Mouse (Mus musculus) heart, adult 2 months (tissue): Measurements from ENCODE around the gene Dnajc15. TPM values are rescaled to one million over a fixed set of nuclear protein-coding genes. Genes with fewer than 3 reads are reported as not detected.

ENCODE experiments used
- DNase-seq, 2 experiments: peaks; one replicate each; pipeline ENCODE4 v3.0.0; 2021
- H3K27ac ChIP-seq: fragments of 200-600 bp; 2 replicates; pipeline ENCODE4 v1.8.1; 2022
- H3K27me3 ChIP-seq: fragments of 200-500 bp; 2 replicates; pipeline ENCODE4 v1.6.1; 2012; ENCODE audit warnings: mild to moderate bottlenecking, low read length, inconsistent platforms, mixed read lengths; ENCODE audit not compliant: control insufficient read depth, insufficient read depth
- H3K36me3 ChIP-seq: fragments of 200-500 bp; 2 replicates; pipeline ENCODE4 v1.6.1; 2012; ENCODE audit warnings: low read length, inconsistent platforms; ENCODE audit not compliant: control insufficient read depth, insufficient read depth
- H3K4me1 ChIP-seq: fragments of 200-500 bp; 2 replicates; pipeline ENCODE4 v1.6.1; 2011; ENCODE audit warnings: low read length; ENCODE audit not compliant: control insufficient read depth, insufficient read depth
- H3K4me3 ChIP-seq: fragments of 200-600 bp; 2 replicates; pipeline ENCODE4 v1.8.1; 2022
- H3K79me2 ChIP-seq: fragments of 200-500 bp; replicated peaks from 2 replicates; pipeline ENCODE4 v1.6.1; 2012; ENCODE audit warnings: mild to moderate bottlenecking, inconsistent platforms, low read length, moderate library complexity, mixed read lengths; ENCODE audit not compliant: control insufficient read depth, insufficient read depth
- H3K9ac ChIP-seq: fragments of 200-500 bp; 2 replicates; pipeline ENCODE4 v1.6.1; 2012; ENCODE audit warnings: low read depth, mild to moderate bottlenecking, control low read depth, inconsistent platforms, low read length, mixed read lengths
- CTCF ChIP-seq: fragments of 200-600 bp; IDR thresholded peaks from 2 replicates; pipeline ENCODE4 v1.8.1; 2022; ENCODE audit warnings: antibody characterized with exemption, mild to moderate bottlenecking, moderate library complexity
- EP300 ChIP-seq: fragments of 200-500 bp; IDR thresholded peaks from 2 replicates; pipeline ENCODE4 v1.6.1; 2011; ENCODE audit warnings: low read depth, low read length, control low read depth; ENCODE audit not compliant: insufficient read depth
- POLR2A ChIP-seq: fragments of 200-500 bp; IDR thresholded peaks from 2 replicates; pipeline ENCODE4 v1.6.1; 2011; ENCODE audit warnings: mild to moderate bottlenecking, low read depth, low read length, control low read depth; ENCODE audit not compliant: insufficient read depth
- WGBS: fragments of 180-500 bp; shearing (Covaris S2); methylation state at CpG from one replicate; pipeline ENCODE4 v1.1.7; 2018; 5-methylcytosine and 5-hydroxymethylcytosine counted together
- intact Hi-C: fragments of 180-260 bp; cut with DNase I; formaldehyde crosslinking; loops from one replicate; pipeline ENCODE4 v1.15.1; 2025
- polyA plus RNA-seq: library from polyadenylated mRNA; depleted of rRNA; stranded (reverse); fragments of >200 nt; gene quantifications from 2 replicates; pipeline ENCODE4 v1.2.3, GENCODE M21; 2012
- total RNA-seq, 2 experiments: library from RNA; stranded (reverse); gene quantifications; 2 replicates each; pipeline ENCODE4 v1.2.3; 2021

Dnajc15 gene
- total and polyA plus RNA-seq, 3 experiments, result 20.8 to 278 (median 243) TPM

DNA sequence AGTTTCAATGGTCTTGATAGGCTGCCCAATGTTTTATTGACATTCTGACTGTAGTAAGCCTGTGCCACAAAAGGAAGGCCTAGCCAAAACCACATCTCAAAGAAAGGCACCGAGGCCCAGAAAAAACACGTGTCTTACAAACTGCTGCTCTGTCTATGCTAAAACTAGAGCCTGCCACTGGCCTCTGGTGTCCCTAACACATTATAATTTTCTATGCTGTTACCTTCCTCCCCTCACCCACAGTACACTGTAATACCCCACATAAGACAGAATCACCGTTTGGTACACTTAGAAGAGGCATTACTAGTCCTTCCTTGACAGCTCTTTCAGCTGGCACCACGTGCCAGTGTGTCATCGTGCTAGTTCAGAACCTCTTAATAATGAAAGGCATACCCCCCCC, 7.3 kb downstream of the Dnajc15 start:
- no peaks in the 10 kb centered on the region for H3K27me3 ChIP-seq
- intact Hi-C loops, result no loop called here
- H3K4me3 ChIP-seq, result no peak overlapping the region
- WGBS, result 84% methylated on average over 5 of the region's 5 CpGs
- H3K4me1 ChIP-seq, result peaks cover 3% of the 10 kb centered on the region
- H3K27ac ChIP-seq, result no peak overlapping the region
- no peaks in the 10 kb centered on the region for H3K79me2 ChIP-seq
- peaks cover 6% of the 10 kb centered on the region for H3K36me3 ChIP-seq
- H3K9ac ChIP-seq, result no peak overlapping the region
- TF ChIP-seq CTCF (no peak), EP300 (no peak), POLR2A (no peak)
- no peak for DNase-seq

- Histone ChIP-seq H3K9ac (no peak overlapping the region), H3K4me3 (no peak overlapping the region), H3K79me2 (peaks cover 1% of the 10 kb centered on the region; the same call in 1 of the 2 replicates), H3K27me3 (no peaks in the 10 kb centered on the region), H3K36me3 (peaks cover 6% of the 10 kb centered on the region), H3K4me1 (peaks cover 3% of the 10 kb centered on the region), H3K27ac (no peak overlapping the region)
- 91% methylated on average over 6 of the region's 6 CpGs for WGBS
- no peak for TF ChIP-seq POLR2A
- TF ChIP-seq CTCF, result no peak
- TF ChIP-seq EP300, result no peak
- intact Hi-C loops, result no loop called here
- DNase-seq, result no peak
These were observed 10.4 kb downstream of the Dnajc15 start for GRCm38 (mm10) chr14:77864510-77864909.

- 68% methylated on average over 3 of the region's 3 CpGs for WGBS
- no peaks in the 10 kb centered on the region for H3K27me3 ChIP-seq
- H3K4me3 ChIP-seq, result no peak overlapping the region
- H3K27ac ChIP-seq, result no peak overlapping the region
- TF ChIP-seq CTCF, result no peak
- no peak for TF ChIP-seq POLR2A
- TF ChIP-seq EP300, result no peak
- H3K79me2 ChIP-seq, result peaks cover 1% of the 10 kb centered on the region; the same call in 1 of the 2 replicates
- H3K36me3 ChIP-seq, result peaks cover 3% of the 10 kb centered on the region
- peaks cover 3% of the 10 kb centered on the region for H3K4me1 ChIP-seq
- H3K9ac ChIP-seq, result no peak overlapping the region
- intact Hi-C loops, result no loop called here
- DNase-seq, result no peak
These were observed 10.9 kb downstream of the Dnajc15 start for GRCm38 (mm10) chr14:77864051-77864450.

DNA sequence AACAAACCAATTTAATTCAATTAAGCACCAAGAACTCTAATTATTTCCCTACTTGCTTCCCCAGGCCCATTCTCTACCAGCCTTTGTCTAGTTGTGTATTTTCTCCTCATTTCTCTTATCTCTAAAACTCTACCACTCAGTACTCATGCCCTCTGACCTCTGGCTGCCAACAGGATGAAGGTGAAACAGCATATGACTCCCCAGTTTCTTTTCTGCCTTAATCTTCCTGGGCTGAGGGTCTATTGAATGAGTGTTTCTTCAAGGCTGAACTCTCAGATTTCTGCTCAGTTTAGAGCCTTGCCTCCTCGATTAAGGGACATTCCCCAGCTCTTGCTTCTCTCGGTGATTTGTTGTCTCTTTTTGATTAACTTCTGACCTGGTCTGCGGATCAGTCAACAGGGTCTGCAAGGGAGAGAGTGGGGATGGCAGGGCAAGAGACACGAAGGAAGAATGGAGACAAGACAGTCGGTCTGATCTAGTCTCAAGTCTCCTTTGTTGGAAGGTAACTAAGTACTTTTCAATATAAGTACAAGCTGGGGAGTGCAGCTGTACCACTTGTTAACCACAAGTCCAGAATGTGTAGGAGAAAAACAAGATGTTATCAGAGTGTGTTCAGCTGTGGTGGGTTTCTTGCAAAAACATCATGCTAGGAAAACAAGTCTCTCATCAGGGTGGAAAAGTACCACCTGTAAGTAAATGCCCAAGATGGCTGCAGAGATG, 13.9 kb downstream of the Dnajc15 start:
- Histone ChIP-seq H3K27ac (no peak overlapping the region), H3K27me3 (no peaks in the 10 kb centered on the region), H3K4me1 (peaks cover 3% of the 10 kb centered on the region), H3K36me3 (peaks cover 3% of the 10 kb centered on the region), H3K79me2 (peaks cover 1% of the 10 kb centered on the region; the same call in 1 of the 2 replicates), H3K4me3 (no peak overlapping the region), H3K9ac (no peak overlapping the region)
- no peak for DNase-seq
- 64% methylated on average over 5 of the region's 5 CpGs for WGBS
- TF ChIP-seq CTCF (no peak), POLR2A (no peak), EP300 (no peak)
- intact Hi-C loops, result no loop called here

- Histone ChIP-seq H3K79me2 (peaks cover 1% of the 10 kb centered on the region; the same call in 1 of the 2 replicates), H3K9ac (no peak overlapping the region), H3K27me3 (no peaks in the 10 kb centered on the region), H3K4me3 (no peak overlapping the region), H3K27ac (no peak overlapping the region), H3K4me1 (peaks cover 3% of the 10 kb centered on the region), H3K36me3 (peaks cover 3% of the 10 kb centered on the region)
- TF ChIP-seq EP300 (no peak), CTCF (no peak), POLR2A (no peak)
- intact Hi-C loops, result no loop called here
- no peak for DNase-seq
- 84% methylated on average over 1 of the region's 1 CpGs for WGBS
These were observed 15.0 kb downstream of the Dnajc15 start for GRCm38 (mm10) chr14:77859894-77860293.

DNA sequence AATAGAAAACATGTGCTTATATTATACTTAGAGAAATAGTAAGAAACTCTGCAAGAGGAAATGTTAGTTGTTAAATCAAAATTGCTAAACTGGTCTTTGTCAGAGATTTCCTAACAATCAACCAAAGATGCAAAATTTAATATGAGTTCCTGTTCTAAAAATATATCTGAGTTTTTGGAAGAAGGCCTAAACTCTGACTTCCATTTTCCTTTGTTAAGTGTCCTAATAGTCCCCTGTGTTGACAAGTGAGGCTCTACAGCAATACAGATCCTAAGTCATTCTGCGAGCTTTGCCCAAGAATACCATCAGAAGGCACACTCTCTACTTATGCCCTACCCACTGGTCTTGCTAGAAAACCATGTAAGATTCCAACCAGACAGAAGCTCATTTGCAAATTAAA, 21.0 kb downstream of the Dnajc15 start:
- no peak for DNase-seq
- peaks cover 7% of the 10 kb centered on the region for H3K4me1 ChIP-seq
- H3K36me3 ChIP-seq, result peaks cover 10% of the 10 kb centered on the region; the same call in 1 of the 2 replicates
- no peak overlapping the region for H3K9ac ChIP-seq
- no peaks in the 10 kb centered on the region for H3K27me3 ChIP-seq
- 19% methylated on average over 1 of the region's 1 CpGs for WGBS
- no peak overlapping the region for H3K4me3 ChIP-seq
- H3K27ac ChIP-seq, result no peak overlapping the region
- no peaks in the 10 kb centered on the region for H3K79me2 ChIP-seq
- intact Hi-C loops, result no loop called here
- TF ChIP-seq EP300 (no peak), CTCF (no peak), POLR2A (no peak)
